Mouse (Mus musculus) ZHBTc4 (cell line): ENCODE results near the gene Neurl1a.

Experiments used
- DNase-seq: peaks from one replicate; pipeline ENCODE4 v3.0.0-alpha.2; 2011; ENCODE audit warnings: low read depth, low spot score

Neurl1a gene

DNA sequence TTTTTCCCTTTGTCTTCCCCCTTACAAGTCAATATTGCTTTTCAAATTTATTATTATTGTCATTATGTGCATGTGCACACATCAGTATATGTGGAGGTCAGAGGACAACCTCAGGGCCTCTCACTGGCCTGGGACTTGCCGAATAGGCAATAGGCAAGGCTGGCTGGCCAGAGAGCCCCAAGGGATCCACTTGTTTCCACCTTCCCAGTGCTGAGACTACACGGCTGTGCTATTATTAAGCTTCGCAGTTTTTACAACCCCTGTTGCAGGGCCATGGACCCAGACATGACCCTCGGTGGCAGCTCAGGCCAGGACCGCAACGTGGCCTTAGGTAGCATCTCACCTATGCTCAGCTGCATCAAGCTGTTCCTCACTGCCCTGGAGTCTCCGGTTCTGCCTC lies 33.8 kb downstream of the Neurl1a start:
- no peak for DNase-seq

DNA sequence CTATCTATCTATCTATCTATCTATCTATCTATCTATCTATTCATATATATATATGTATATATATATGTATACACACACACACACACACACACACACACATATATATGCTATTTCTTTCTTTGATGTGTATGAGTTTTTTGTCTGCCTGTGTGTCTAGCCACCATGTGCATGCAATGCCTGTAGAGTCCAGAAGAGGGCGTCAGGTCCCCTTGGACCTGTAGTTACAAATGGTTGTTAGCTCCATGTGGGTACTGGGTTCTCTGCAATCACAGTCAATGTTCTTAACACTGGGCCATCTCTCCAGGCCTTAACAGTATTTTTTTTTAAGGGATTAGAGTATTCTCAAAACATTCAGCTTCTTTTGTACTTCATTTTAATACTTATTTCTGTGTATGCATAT lies 34.9 kb downstream of the Neurl1a start:
- peak; percentile 77 for DNase-seq

DNA sequence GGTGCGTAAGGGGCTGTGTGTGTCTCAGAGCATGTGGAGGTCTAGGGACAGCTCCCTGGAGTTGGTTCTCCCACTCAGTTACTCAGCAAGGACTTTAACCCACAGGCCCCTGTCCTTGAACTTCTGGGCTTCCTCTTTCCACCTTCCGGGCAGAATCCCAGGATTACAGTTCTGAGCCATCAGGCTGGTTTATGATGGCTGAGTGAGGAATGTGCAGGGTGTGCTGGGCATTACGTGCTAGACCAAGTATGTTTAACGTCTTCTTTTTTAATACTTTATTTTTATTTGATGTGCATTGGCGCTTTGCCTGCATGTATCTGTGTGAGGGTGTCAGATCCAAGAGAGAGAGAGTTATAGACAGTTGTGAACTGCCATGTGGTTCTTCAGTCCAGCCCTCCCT lies 38.1 kb downstream of the Neurl1a start:
- DNase-seq, result no peak

DNA sequence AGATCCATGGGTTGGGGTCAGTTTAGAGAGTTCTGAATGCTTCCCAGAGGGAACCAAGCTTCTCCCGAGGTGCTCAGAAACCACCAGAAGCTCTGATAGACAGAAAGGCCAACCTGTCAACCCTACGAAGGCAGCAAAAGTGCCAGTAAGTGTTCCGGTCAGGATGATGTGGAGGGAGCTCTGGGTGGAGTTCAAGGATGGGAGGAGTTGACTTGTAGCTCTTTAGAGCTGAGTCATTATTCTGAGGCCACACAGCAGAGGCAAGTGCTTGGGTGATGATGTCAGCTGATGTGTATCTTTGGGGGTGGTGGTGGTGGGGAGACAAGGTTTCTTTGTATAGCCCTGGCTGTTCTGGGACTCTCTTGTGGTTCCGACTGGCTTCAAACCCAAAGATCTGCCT lies 41.0 kb downstream of the Neurl1a start:
- DNase-seq, result peak; percentile 57

DNA sequence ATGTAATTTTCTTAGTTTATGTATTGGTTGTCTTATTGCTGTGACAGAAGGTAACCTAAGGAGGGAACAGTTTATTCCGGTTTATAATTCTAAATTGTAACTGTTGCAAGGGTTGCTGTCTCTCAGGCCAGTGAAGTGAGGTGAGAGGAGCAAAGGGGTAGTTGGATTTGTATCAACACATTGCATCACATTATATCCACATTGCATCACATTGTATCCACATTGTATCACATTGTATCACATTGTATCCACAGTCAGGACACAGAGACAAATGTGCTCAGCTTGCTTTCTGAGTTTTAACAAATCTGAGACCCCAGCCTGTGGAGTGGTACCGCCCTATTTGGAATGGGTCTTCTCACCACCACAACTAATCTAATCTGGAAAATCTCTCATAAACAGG lies 41.6 kb downstream of the Neurl1a start:
- DNase-seq, result no peak

DNA sequence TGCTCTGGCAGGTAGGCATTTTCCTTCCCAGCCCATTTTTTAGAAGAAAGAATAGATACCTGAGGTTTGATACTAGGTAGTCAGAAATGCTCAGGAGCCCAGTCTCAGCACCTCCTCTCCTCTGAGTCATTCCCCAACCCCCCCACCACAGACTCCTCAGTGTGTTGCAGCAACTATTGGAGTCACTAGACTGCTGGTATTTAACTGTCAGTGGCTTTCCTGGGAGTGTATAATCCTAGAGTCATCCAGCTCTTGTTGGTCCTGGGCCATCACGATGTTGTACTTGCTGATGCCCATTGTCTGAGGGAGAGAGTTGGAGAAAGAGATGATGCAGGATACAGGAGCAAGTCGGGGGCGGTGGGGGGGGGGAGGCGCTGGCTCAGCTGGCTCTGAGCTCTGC lies 42.4 kb downstream of the Neurl1a start:
- DNase-seq, result no peak

DNA sequence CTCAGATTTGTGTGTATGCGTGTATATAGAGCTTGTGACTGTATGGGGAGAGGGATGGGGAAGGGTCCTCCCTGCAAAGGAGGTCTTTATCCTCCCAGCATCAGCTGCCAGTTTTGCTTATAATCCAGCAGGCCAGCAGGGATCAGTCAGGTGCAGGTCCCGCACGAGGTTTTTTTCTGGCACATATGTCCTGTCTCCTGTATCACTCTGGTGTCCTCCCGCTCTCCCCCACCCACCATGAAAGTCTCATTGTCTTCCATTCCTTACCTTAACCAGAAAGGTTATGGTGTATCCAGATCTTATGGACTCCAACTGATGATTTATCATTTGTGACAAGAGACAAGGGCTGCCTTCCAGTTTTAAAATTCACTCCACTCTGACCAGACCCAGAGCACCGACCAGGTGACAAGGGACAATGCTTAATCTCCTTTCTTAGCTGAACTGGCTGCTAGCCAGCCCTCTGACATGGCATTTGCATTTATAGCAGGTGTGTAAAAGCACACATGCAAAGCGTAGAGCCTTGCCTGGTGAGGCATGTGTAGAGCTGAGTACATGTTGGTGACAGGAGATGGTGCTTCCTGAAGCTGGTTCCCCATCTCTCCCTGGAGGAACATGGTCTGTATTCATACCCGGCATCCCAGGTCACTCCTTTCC lies 43.0 kb downstream of the Neurl1a start:
- no peak for DNase-seq

DNA sequence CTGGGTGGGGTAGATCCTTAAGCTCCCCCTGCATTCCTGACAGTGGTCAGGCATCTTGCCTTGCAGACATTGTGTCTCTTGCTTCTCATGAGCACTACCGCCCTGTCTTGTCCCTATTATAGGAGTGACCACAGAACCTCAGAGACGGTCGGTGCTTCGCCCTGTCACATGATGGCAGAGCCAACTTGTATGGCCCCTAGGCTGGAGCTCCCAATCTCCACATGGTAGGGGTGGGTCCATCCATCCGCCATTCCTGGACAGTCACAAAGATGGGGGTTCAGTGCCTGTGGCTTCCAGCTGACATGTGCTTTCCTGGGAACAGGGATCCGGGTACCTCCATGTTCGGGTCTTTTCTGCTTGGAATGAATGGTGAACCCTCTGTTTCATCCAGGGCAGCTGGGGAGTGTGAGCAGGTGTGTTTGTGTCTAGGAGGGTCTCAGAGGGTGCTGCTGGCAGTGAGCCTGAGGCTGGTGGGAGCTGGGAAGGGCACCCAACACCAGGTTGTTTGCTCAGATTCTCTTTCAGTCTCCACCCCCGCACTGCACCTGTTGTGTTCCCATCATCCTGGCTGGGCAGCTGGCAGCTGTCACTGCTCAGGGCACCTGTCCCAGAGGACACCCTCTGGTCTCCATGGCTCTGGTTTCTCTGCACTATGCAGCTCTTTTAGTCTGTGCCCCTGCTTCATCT lies 43.7 kb downstream of the Neurl1a start:
- DNase-seq, result no peak

DNA sequence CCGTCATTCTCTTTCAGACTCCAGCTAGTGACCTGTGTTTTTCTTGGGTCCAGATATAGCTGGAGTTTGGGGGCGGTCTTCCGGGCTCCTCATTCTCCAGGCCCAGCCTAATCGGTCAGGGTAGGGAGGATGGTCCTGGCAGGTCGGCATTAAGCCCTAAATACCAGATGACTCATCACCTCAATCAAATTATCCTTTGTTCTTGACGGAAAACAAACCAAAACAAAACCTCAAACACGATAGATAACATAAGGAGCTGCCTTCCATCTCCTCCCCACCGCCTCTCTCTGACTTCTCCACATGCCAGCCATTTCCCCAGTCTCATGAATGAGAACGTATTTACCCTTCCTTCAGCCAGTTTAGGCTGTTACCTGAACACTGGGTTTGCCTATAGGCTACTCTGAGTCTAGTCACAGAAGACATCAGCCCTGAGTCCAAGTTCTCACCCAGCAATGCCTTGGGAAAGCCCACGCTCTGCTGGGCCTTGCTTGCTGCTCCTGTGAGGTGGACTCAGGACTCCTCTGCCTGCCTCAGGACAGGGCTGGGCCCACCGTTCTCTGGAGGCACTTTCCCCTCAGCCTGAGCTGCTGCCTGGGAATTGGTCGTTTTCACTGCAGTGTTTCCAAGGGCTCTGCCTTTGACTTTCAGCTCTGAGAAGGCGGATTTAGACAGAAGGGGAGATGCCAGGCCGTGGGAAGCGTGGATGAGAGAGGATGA lies 44.4 kb downstream of the Neurl1a start:
- no peak for DNase-seq

DNA sequence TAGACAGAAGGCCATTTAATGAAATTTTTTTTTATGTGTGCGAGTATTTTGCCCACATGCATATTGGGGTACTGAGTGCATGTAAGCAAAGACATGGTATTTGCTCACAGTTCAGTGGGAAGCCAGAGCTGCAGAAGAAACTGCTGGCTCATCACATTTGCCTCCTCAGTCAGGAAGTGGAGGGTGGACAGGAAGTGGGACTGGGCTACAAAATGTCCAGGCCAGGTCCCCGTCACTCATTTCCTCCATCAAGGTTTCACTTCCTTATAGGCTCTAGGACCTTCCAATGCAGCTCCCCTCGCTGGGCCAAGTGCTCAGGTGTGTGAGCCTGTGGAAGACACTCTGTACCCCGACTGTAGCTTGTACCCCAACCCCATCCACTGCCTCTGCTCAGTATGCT lies 46.1 kb downstream of the Neurl1a start:
- no peak for DNase-seq

DNA sequence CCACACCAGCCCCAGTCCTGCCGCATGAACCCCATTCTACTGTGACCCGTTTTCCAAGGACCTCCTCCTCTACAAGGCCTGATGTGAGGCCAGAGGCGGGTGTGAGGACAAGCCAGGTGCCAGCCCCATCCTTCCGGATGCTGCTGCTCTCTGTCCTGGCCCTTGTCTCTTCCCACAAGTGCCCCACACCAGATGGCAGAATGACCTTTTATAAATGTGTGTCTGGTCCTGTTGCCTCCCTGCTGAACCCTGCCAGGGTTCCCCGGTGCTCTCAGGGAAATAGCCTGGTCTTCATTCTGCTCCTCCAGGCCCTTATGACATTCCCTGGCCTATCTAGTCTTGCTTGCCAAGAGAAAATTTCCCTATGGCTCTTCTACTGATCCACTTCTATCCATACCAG lies 47.2 kb downstream of the Neurl1a start:
- DNase-seq, result no peak

DNA sequence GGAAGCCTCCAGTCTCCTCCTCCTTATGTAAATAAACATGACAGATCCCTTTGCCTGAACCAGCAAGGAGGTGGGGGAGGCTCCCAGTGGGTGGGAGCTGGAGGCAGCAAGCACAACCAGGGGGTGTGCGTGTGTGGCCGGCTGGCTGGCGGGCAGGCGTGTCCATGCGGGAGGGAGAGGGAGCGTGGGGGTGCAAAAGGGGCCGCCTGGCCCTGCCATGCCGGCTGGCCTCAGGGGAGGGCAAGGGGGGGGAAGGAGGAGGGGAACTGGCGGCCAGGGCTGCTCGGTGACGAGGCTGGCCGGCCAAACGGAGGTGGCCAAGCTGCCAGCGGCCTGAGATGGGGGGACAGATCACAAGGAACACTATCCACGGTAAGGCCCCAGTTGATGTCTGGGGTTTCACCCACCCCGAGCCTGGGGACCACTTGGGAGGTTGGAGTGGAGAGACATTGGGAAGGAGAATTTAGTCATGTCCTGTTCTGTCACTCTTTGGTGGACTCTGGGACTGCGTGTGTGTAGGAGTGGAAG lies 50.2 kb downstream of the Neurl1a start:
- DNase-seq, result peak; percentile 59

DNA sequence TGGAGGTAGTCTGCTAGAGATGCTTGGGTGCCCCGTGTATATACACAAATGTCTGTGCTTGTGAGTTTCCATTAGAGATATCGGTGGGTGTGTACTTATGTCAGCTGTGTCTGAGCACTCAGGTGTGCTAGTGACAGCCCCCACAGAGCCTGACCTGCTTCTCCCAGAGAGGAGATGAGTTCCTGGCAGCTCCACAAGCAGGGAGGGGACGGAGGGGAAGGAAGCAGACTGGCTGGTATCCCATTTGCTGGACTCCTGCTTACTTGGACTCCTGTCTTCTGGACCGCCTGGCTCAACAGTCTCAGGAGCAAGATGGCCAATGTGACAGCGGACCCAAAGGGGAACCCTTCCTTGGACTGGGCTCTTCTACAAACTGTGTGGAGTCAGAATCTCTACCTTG lies 50.8 kb downstream of the Neurl1a start:
- DNase-seq, result no peak

DNA sequence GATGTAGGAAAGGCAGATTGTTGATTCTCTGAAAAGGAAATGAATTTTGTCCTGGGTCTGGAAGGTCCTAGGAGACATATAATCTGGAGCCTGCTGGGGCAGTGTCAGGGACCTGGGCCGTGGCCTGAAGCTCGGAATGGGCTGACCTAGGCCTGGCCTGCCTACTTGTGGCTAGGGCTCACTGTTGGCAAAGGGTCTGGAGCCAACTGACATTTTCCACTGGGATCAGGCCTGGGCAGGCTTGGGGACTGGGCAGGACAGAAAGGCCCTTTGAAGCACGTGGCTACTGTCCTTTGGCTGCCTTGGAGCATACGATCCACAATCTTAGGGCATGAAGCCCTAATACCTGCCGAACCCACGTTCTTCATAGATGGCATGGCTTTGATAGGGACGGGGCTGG lies 51.5 kb downstream of the Neurl1a start:
- DNase-seq, result no peak

DNA sequence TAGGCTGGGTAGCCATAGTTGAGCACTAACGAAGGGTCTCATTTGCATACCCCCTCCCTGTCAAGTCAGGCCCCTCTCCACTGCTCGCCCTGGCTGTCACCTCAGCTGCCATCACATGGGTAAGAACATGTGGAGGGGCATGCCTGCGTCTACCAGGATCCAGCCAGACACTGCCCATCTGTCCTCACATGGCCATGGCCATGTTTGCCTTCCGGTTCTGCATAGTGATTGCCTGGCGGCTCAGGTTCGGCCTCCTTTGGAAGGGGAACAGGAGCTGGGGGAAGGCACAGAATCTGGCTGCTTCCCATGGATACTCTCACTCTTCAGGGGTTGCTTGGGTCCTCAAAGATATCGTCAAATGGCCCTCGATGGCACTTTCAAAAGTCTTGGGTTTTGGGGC lies 52.1 kb downstream of the Neurl1a start:
- DNase-seq, result no peak

DNA sequence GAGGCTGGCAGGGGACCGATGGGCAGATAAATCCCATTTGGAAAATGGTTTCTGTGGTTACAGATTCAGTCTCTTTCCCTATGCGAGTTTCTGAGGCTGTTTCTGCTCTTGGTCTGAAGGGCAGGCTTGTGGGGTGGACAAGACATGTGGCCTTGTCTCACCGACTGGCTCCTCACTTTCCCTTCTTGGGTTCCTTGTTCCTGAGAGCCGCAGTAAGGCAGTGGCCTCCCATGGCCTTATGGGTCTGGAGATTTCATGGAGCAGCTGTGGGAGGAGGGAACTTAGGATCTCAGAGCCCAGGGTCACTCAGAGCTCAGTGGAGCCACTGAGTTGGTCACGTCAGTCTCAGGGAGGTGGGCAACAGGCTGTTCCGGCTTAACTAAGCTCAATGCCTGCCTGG lies 52.8 kb downstream of the Neurl1a start:
- no peak for DNase-seq

DNA sequence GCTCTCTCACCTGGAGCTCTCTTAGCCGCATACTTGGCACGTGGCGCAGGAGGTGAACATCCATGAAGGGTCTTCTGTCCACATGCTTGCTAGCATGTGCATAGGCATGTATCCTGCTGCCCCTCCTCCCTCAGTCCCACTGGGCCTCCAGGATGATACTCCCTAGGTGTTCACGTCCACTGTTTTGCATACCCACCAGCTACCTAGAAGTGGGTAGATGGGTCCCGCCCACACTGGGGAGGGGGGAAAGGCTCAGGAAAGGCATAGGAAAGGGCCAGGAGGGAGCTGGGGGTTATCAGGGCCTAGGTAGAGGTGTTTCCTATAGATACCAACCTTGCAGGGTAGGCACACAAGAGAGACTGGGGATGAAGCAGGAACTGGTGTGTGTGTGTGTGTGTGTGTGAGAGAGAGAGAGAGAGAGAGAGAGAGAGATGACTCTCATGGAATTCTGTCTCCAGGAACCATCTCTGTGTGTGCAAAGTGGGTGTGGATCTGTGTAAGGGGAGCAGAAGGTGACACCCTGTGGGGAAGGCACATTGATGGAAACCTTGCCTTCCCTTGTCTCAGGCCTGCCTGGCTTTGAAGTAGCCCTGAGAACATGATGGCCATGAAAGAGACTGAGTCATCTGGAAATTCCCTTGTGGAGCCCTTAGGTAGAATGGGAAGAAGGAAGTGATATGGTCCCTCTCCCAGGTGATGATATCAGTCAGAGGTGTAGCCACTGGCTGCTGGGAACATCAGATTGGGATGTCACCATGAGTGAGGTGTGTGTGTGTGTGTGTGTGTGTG lies 53.7 kb downstream of the Neurl1a start:
- DNase-seq, result no peak

DNA sequence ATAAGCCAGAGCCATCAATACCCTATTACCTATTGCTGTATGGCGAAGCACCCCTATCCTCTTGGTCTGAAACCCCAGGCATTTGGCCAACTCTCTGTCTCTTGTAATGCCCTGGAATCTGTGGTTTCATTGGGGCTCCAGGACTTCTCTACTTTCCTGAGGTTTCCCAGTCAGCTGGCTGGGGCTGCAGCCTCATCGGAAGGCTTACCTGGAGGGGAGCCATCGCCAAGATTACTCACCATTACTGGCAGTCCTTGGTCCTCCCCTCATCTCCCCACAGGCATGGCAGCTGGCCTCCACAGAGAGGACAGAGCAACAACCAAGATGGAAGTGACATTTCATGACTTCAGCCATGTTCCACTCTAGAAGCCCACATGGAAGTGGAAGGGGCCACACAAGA lies 54.5 kb downstream of the Neurl1a start:
- no peak for DNase-seq

DNA sequence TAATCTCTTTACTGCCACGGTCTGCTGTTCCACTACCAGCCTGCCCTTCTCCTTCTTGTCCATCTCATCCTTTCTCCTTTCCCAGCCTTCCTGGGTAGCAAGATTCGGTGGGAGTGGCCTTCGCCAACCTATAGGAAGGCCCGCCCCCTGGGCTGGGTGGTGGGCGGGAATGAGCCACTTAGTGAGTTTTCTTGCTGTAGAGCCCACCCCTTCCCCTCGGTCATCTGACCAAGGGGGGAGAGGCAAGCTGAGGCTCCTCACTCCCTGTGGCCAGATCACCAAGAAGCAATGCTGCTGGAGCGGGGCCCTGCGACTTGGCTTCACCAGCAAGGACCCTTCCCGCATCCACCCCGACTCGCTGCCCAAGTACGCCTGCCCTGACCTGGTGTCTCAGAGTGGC lies 61.5 kb downstream of the Neurl1a start:
- DNase-seq, result peak; percentile 96

DNA sequence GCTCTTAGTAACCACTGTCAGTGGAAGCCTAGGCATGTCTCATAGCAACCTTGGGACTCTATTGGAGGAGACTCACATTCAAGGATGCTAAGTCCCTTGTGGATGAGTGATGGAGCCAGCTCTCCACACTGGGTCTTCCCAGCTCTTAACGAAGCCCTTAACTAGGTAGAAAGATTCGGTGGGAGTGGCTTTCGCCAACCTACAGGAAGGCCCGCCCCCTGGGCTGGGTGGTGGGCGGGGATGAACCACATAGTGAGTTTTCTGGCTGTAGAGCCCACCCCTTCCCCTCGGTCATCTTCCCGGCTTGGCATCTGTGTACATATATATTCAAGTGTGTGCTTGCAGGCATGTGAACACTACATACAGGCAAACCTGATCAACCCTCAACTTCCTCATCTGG lies 62.3 kb downstream of the Neurl1a start:
- DNase-seq, result peak; percentile 88

DNA sequence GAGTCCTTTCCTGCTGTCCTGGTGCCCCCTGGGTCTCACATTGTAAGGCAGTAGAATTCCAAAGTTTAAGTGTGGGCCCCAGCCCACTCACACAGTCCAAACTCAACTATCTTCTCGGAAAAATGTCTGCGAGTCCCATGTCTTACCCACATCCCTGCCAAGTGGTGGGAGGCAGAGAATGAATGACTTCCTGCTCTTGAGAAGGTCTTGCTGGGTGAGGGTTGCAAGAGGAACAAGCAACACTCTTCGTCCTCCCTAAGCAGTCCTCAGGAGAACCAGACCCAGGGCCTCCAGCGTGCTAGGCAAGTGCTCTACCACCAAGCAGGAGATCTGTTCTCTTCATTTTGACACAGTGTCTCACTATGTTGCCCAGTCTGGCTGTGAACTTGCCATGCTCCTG lies 63.6 kb downstream of the Neurl1a start:
- DNase-seq, result no peak

DNA sequence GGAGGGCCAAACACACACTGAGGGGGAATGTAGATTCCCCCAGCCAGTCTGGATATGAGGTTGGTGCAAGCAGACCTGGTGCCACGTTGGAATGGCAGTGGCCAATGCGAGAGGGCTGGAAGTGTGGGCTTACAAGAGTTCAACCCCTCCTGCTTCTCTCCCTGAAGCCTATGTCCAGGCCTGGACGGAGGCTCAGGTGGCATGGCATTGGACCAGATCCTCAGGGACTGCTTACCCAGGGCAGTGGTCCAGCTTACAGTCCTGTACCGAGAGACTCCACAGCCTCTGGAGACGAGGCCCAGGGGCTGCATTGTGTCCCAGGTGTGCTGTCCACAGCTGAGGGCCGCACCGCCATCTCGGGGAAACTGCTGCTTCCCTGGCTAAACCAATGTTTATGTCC lies 66.9 kb downstream of the Neurl1a start:
- DNase-seq, result no peak
